Mouse (Mus musculus) kidney, embryonic 15.5 days (tissue): Measurements from ENCODE around the gene Hdhd5. TPM values are rescaled to one million over a fixed set of nuclear protein-coding genes. Genes with fewer than 3 reads are reported as not detected.
A peak's percentile ranks its signal among the peaks of the same experiment; 100 is the strongest.

Source experiments
- ATAC-seq: fragments of 200-750 bp; cut with Nextera tagmentation; replicated peaks from 2 replicates; pipeline ENCODE4 v1.8.0; 2017; ENCODE audit warnings: moderate TSS enrichment; ENCODE audit not compliant: low FRiP score
- H3K27ac ChIP-seq: fragments of 300-500 bp; sonication (generic); 2 replicates; pipeline ENCODE4 v1.5.1; 2015; ENCODE audit warnings: mild to moderate bottlenecking, inconsistent platforms
- H3K27me3 ChIP-seq: fragments of 300-500 bp; sonication (generic); 2 replicates; pipeline ENCODE4 v1.6.1; 2015; ENCODE audit warnings: inconsistent platforms
- H3K36me3 ChIP-seq: fragments of 300-500 bp; sonication (generic); 2 replicates; pipeline ENCODE4 v1.6.1; 2015; ENCODE audit warnings: inconsistent platforms
- H3K4me1 ChIP-seq: fragments of 300-500 bp; sonication (generic); 2 replicates; pipeline ENCODE4 v1.6.1; 2015; ENCODE audit warnings: inconsistent platforms
- H3K4me2 ChIP-seq: fragments of 300-500 bp; sonication (generic); 2 replicates; pipeline ENCODE4 v1.6.1; 2015; ENCODE audit warnings: moderate library complexity, mild to moderate bottlenecking, inconsistent platforms
- H3K4me3 ChIP-seq: fragments of 300-500 bp; sonication (generic); replicated peaks from 2 replicates; pipeline ENCODE4 v1.5.1; 2015; ENCODE audit warnings: mild to moderate bottlenecking, inconsistent platforms
- H3K9ac ChIP-seq: fragments of 300-500 bp; sonication (generic); 2 replicates; pipeline ENCODE4 v1.6.1; 2015; ENCODE audit warnings: mild to moderate bottlenecking, inconsistent platforms
- H3K9me3 ChIP-seq: fragments of 300-500 bp; sonication (generic); replicated peaks from 2 replicates; pipeline ENCODE4 v1.6.1; 2016; ENCODE audit warnings: inconsistent platforms
- WGBS: fragments of 180-500 bp; shearing (Covaris S2); methylation state at CpG from one replicate; pipeline ENCODE4 v1.1.7; 2015; ENCODE audit warnings: mixed read lengths; 5-methylcytosine and 5-hydroxymethylcytosine counted together
- polyA plus RNA-seq: library from polyadenylated mRNA; unstranded; fragments of >200 nt; fragmentation: Nextera tagmentation; extraction: Ambion mirVana; gene quantifications from 2 replicates; pipeline ENCODE4 v1.2.1, GENCODE M21; 2015

Gene Hdhd5
- polyA plus RNA-seq, 1 experiment from 2014 or later, result 19.8 TPM

GRCm38 (mm10) chr6:120493374-120494181 is 37.5 kb downstream of the Hdhd5 start, which contains the start of gene Tmem121b:
Tmem121b (minus strand) TSS chr6:120493807.
- Histone ChIP-seq H3K27ac (no peak within 1 kb of the TSS), H3K9ac (peak within 1 kb of the TSS; percentile 42), H3K4me3 (peak within 1 kb of the TSS; percentile 62), H3K36me3 (no peaks in the 10 kb centered on the region), H3K4me1 (peaks cover 27% of the 10 kb centered on the region), H3K9me3 (no peaks in the 10 kb centered on the region), H3K4me2 (peak within 1 kb of the TSS; percentile 97), H3K27me3 (peaks cover 45% of the 10 kb centered on the region)
- ATAC-seq, result peak; percentile 85
- WGBS, result under 1% methylated on average over 76 of the region's 84 CpGs

GRCm38 (mm10) chr6:120492499-120493373 is 38.4 kb downstream of the Hdhd5 start:
- H3K27me3 ChIP-seq, result peaks cover 45% of the 10 kb centered on the region
- peaks cover 27% of the 10 kb centered on the region for H3K4me1 ChIP-seq
- WGBS, result under 1% methylated on average over 93 of the region's 95 CpGs
- peak overlapping the region; percentile 42 for H3K9ac ChIP-seq
- no peak overlapping the region for H3K27ac ChIP-seq
- H3K4me3 ChIP-seq, result peak overlapping the region; percentile 62
- peak; percentile 69 for ATAC-seq
- peak overlapping the region; percentile 97 for H3K4me2 ChIP-seq
- H3K36me3 ChIP-seq, result no peaks in the 10 kb centered on the region
- no peaks in the 10 kb centered on the region for H3K9me3 ChIP-seq

GRCm38 (mm10) chr6:120491862-120492498 is 39.1 kb downstream of the Hdhd5 start:
- Histone ChIP-seq H3K9me3 (no peaks in the 10 kb centered on the region), H3K4me2 (peak overlapping the region; percentile 97), H3K27me3 (peaks cover 45% of the 10 kb centered on the region), H3K4me1 (peaks cover 27% of the 10 kb centered on the region), H3K36me3 (no peaks in the 10 kb centered on the region), H3K9ac (no peak overlapping the region), H3K4me3 (peak overlapping the region; percentile 62), H3K27ac (no peak overlapping the region)
- ATAC-seq, result no peak
- 10% methylated on average over 22 of the region's 22 CpGs for WGBS

GRCm38 (mm10) chr6:120491064-120491463 is 40.1 kb downstream of the Hdhd5 start:
- H3K27ac ChIP-seq, result no peak overlapping the region
- H3K4me3 ChIP-seq, result no peak overlapping the region
- no peaks in the 10 kb centered on the region for H3K9me3 ChIP-seq
- no peak overlapping the region for H3K4me2 ChIP-seq
- WGBS, result 53% methylated on average over 7 of the region's 7 CpGs
- ATAC-seq, result no peak
- no peaks in the 10 kb centered on the region for H3K36me3 ChIP-seq
- H3K4me1 ChIP-seq, result peaks cover 27% of the 10 kb centered on the region
- H3K9ac ChIP-seq, result no peak overlapping the region
- H3K27me3 ChIP-seq, result peaks cover 45% of the 10 kb centered on the region

- peaks cover 38% of the 10 kb centered on the region for H3K27me3 ChIP-seq
- no peak overlapping the region for H3K9ac ChIP-seq
- ATAC-seq, result no peak
- 51% methylated on average over 2 of the region's 2 CpGs for WGBS
- no peak overlapping the region for H3K27ac ChIP-seq
- no peak overlapping the region for H3K4me2 ChIP-seq
- no peaks in the 10 kb centered on the region for H3K36me3 ChIP-seq
- H3K4me1 ChIP-seq, result peaks cover 25% of the 10 kb centered on the region
- H3K9me3 ChIP-seq, result no peaks in the 10 kb centered on the region
- H3K4me3 ChIP-seq, result no peak overlapping the region
These were observed 41.7 kb downstream of the Hdhd5 start for GRCm38 (mm10) chr6:120489461-120489860.

- WGBS, result 60% methylated on average over 3 of the region's 3 CpGs
- H3K4me1 ChIP-seq, result peaks cover 18% of the 10 kb centered on the region
- H3K4me3 ChIP-seq, result no peak overlapping the region
- no peaks in the 10 kb centered on the region for H3K36me3 ChIP-seq
- no peak overlapping the region for H3K4me2 ChIP-seq
- H3K27me3 ChIP-seq, result peaks cover 37% of the 10 kb centered on the region
- no peak overlapping the region for H3K9ac ChIP-seq
- no peak for ATAC-seq
- no peak overlapping the region for H3K27ac ChIP-seq
- H3K9me3 ChIP-seq, result no peaks in the 10 kb centered on the region
These were observed 42.5 kb downstream of the Hdhd5 start for GRCm38 (mm10) chr6:120488647-120489046.

- H3K9ac ChIP-seq, result no peak overlapping the region
- 59% methylated on average over 8 of the region's 8 CpGs for WGBS
- no peaks in the 10 kb centered on the region for H3K9me3 ChIP-seq
These were observed 45.0 kb downstream of the Hdhd5 start for GRCm38 (mm10) chr6:120486051-120486510.

GRCm38 (mm10) chr6:120485038-120485437 is 46.1 kb downstream of the Hdhd5 start:
- Histone ChIP-seq H3K9ac (no peak overlapping the region), H3K4me1 (0 out of 2 replicates have a peak, but pooled peaks cover 3% of the 10 kb centered on the region), H3K27me3 (0 out of 2 replicates have a peak, but pooled peaks cover 2% of the 10 kb centered on the region), H3K9me3 (no peaks in the 10 kb centered on the region), H3K4me3 (no peak overlapping the region), H3K4me2 (no peak overlapping the region), H3K27ac (no peak overlapping the region), H3K36me3 (peaks cover 6% of the 10 kb centered on the region; the same call in 1 of the 2 replicates)
- no peak for ATAC-seq
- 80% methylated on average over 3 of the region's 3 CpGs for WGBS

More at GRCm38 (mm10) chr6:120486051-120486510, 45.0 kb downstream of the Hdhd5 start:
- no peak overlapping the region for H3K4me3 ChIP-seq
- H3K27me3 ChIP-seq, result peaks cover 11% of the 10 kb centered on the region
- H3K4me1 ChIP-seq, result 0 out of 2 replicates have a peak, but pooled peaks cover 3% of the 10 kb centered on the region
- H3K36me3 ChIP-seq, result peaks cover 6% of the 10 kb centered on the region; the same call in 1 of the 2 replicates
- H3K4me2 ChIP-seq, result no peak overlapping the region
- H3K27ac ChIP-seq, result no peak overlapping the region
- ATAC-seq, result no peak

- Histone ChIP-seq H3K4me2 (peak overlapping the region; percentile 38; the same call in 1 of the 2 replicates), H3K36me3 (peaks cover 6% of the 10 kb centered on the region; the same call in 1 of the 2 replicates), H3K27ac (no peak overlapping the region), H3K9ac (no peak overlapping the region), H3K4me1 (0 out of 2 replicates have a peak, but pooled peaks cover 3% of the 10 kb centered on the region), H3K9me3 (no peaks in the 10 kb centered on the region), H3K4me3 (no peak overlapping the region), H3K27me3 (no peaks in the 10 kb centered on the region)
- ATAC-seq, result peak; percentile 49; the same call in 1 of the 2 replicates
- WGBS, result 23% methylated on average over 8 of the region's 8 CpGs
These were observed 47.9 kb downstream of the Hdhd5 start for GRCm38 (mm10) chr6:120483211-120483626.

GRCm38 (mm10) chr6:120482756-120483155 is 48.4 kb downstream of the Hdhd5 start:
- Histone ChIP-seq H3K4me1 (0 out of 2 replicates have a peak, but pooled peaks cover 3% of the 10 kb centered on the region), H3K27me3 (no peaks in the 10 kb centered on the region), H3K36me3 (peaks cover 6% of the 10 kb centered on the region; the same call in 1 of the 2 replicates), H3K4me3 (no peak overlapping the region), H3K4me2 (0 out of 2 replicates have a peak overlapping the region, but pooled peaks have one; percentile 38), H3K9me3 (no peaks in the 10 kb centered on the region), H3K9ac (no peak overlapping the region), H3K27ac (no peak overlapping the region)
- WGBS, result 42% methylated on average over 6 of the region's 6 CpGs
- 0 out of 2 replicates have a peak, but pooled peaks have one; percentile 63 for ATAC-seq

GRCm38 (mm10) chr6:120482021-120482420 is 49.1 kb downstream of the Hdhd5 start:
- H3K4me3 ChIP-seq, result no peak overlapping the region
- H3K9ac ChIP-seq, result no peak overlapping the region
- no peak for ATAC-seq
- WGBS, result 92% methylated on average over 14 of the region's 14 CpGs
- H3K4me2 ChIP-seq, result no peak overlapping the region
- no peaks in the 10 kb centered on the region for H3K9me3 ChIP-seq
- H3K27me3 ChIP-seq, result no peaks in the 10 kb centered on the region
- H3K27ac ChIP-seq, result no peak overlapping the region
- 0 out of 2 replicates have a peak, but pooled peaks cover 3% of the 10 kb centered on the region for H3K4me1 ChIP-seq
- peaks cover 6% of the 10 kb centered on the region; the same call in 1 of the 2 replicates for H3K36me3 ChIP-seq
